Mouse (Mus musculus): ENCODE measurements around the gene Cyp26b1. TPM values are rescaled to one million over a fixed set of nuclear protein-coding genes. Genes with fewer than 3 reads are reported as not detected.

Gene Cyp26b1
- polyA plus RNA-seq, 1 experiment from 2014 or later, result 14.0 TPM

DNA sequence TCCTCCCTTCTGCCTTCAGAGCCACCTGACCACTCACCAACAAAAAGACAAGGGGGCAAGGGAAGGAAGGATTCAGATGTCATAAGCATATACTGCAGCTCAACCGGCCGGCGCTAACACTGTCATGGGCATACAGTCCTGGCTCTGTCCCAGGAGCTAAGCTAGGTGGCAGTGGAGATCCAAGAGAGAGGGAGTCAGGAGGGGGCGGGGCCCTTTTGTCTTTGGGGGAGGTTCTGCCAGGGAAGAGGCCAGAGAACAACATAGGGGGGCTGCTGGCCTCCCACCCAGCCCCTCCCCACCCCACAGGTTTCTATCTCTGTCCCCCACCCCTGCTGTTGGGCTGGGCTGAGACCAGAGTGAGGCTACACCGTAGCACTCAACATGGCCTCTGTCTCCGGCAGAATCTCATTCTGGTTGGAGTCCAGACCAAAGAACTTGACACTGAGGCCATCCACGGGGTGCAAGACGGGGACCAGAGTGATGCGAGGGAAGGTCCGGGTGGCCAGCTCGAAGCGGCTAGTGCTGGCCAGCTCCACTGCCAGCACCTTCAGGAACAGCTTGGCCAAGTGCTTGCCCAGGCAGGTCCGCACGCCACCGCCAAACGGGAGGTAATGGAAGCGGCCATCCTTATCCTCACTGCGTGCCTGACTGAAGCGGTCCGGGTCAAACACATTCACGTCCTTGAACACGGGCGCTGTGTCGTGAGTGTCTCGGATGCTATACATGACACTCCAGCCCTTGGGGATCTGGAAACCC, 19.6 kb downstream of the Cyp26b1 start:
- 31% methylated on average over 25 of the region's 25 CpGs for WGBS
- Histone ChIP-seq H3K9me3 (no peaks in the 10 kb centered on the region), H3K27me3 (replicated peaks) (peaks cover 3% of the 10 kb centered on the region; the same call in 1 of the 2 replicates), H3K36me3 (replicated peaks) (no peaks in the 10 kb centered on the region), H3K9ac (no peak overlapping the region), H3K4me2 (peak overlapping the region; percentile 36), H3K27ac (no peak overlapping the region), H3K4me1 (peaks cover 13% of the 10 kb centered on the region; the same call in 1 of the 2 replicates), H3K4me3 (peak overlapping the region; percentile 13)
- ATAC-seq (replicated peaks), result peak; percentile 75

DNA sequence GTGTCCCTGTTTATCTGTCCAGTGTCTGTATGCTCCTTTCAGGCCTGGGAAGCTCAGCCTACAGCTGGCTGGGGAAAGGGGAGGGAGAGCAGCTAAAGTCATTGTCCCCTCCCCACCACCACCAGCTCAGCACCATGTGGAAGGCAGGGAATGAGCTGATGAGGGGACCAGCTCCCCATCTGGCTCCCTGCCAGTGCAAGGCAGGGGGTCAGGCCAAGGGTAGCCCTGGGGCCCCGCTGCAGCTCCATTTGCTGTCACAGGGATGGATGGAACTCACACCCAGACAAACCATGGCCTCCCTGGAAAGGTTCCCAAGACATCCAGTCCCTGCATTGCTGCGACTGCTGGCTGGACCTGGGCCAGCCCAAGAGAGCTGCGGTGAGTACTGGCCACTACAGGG, 23.7 kb downstream of the Cyp26b1 start:
- Histone ChIP-seq H3K4me1 (peaks cover 13% of the 10 kb centered on the region; the same call in 1 of the 2 replicates), H3K4me3 (no peak overlapping the region), H3K36me3 (replicated peaks) (no peaks in the 10 kb centered on the region), H3K9ac (no peak overlapping the region), H3K27me3 (replicated peaks) (0 out of 2 replicates have a peak, but pooled peaks cover 3% of the 10 kb centered on the region), H3K4me2 (no peak overlapping the region), H3K27ac (no peak overlapping the region), H3K9me3 (no peaks in the 10 kb centered on the region)
- WGBS, result 39% methylated on average over 3 of the region's 3 CpGs
- ATAC-seq (replicated peaks), result no peak

DNA sequence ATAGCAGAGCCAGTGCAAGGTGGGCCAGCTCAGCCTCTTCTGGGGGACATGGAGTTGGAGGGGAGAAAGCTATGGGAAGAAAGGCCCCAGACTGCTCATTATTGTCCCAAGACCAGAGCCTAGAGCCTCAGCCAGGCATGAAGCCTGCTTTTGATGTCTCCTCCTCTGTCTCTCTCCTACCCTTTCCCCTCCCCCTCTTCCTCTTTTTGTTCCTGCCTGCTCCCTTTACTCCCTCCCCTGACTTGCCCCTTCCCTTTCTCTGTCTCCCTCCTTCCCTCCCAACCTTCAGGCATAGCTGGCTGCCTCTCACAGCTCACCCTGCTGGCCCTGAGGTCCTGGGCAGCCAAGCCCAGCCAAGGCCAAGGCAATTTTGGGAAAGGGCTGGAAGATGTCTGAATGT, 24.1 kb downstream of the Cyp26b1 start:
- Histone ChIP-seq H3K4me1 (peaks cover 13% of the 10 kb centered on the region; the same call in 1 of the 2 replicates), H3K27me3 (replicated peaks) (0 out of 2 replicates have a peak, but pooled peaks cover 3% of the 10 kb centered on the region), H3K4me2 (no peak overlapping the region), H3K4me3 (no peak overlapping the region), H3K9me3 (no peaks in the 10 kb centered on the region), H3K36me3 (replicated peaks) (no peaks in the 10 kb centered on the region), H3K9ac (no peak overlapping the region), H3K27ac (no peak overlapping the region)
- no peak for ATAC-seq (replicated peaks)

DNA sequence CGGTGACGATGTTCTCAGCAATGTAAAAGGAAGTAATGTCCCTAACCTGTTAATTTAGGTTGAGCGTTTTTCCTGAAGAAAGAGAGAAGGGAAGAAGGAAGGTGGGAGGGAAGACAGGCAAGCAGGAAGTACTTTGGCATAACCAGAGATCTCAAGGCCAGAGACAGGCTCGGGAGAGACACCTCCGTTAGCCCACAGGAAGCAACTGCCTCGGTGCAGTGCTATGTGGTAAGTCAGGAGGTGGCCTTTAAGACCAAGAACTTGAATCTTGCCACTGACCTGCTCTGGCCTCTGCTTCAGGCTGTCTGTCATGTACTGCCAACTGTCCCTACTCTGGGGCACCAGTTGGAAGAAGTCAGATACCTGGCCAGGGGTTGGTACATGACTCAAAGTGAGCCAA, 24.8 kb downstream of the Cyp26b1 start:
- Histone ChIP-seq H3K4me1 (peaks cover 11% of the 10 kb centered on the region; the same call in 1 of the 2 replicates), H3K9me3 (no peaks in the 10 kb centered on the region), H3K4me2 (no peak overlapping the region), H3K27me3 (replicated peaks) (0 out of 2 replicates have a peak, but pooled peaks cover 3% of the 10 kb centered on the region), H3K9ac (no peak overlapping the region), H3K4me3 (no peak overlapping the region), H3K36me3 (replicated peaks) (no peaks in the 10 kb centered on the region), H3K27ac (no peak overlapping the region)
- ATAC-seq (replicated peaks), result no peak
- 76% methylated on average over 6 of the region's 6 CpGs for WGBS

DNA sequence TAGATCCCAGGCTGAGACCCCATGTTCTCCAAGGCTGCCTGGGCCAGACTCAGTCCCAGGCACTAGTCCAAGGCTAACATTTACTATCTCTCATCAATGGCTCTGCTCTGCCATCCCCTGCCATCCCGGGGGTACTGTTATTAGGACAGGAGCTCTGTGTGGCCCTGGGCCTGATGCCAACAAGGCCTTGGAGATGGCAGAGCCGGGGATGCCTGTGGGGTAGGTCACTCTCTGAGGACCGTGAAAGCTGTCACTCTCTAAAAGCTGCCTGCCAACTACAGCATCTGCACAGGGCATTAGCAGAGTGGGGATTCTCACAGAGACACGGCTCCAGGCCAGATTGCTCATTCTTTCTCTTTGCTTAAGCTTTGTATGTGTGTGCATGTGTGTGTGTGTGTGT, 26.0 kb downstream of the Cyp26b1 start:
- Histone ChIP-seq H3K9ac (no peak overlapping the region), H3K27me3 (replicated peaks) (0 out of 2 replicates have a peak, but pooled peaks cover 3% of the 10 kb centered on the region), H3K36me3 (replicated peaks) (no peaks in the 10 kb centered on the region), H3K4me2 (no peak overlapping the region), H3K4me1 (peaks cover 9% of the 10 kb centered on the region; the same call in 1 of the 2 replicates), H3K4me3 (no peak overlapping the region), H3K9me3 (no peaks in the 10 kb centered on the region), H3K27ac (no peak overlapping the region)
- 52% methylated on average over 4 of the region's 4 CpGs for WGBS
- peak; percentile 46; the same call in 1 of the 2 replicates for ATAC-seq (replicated peaks)

DNA sequence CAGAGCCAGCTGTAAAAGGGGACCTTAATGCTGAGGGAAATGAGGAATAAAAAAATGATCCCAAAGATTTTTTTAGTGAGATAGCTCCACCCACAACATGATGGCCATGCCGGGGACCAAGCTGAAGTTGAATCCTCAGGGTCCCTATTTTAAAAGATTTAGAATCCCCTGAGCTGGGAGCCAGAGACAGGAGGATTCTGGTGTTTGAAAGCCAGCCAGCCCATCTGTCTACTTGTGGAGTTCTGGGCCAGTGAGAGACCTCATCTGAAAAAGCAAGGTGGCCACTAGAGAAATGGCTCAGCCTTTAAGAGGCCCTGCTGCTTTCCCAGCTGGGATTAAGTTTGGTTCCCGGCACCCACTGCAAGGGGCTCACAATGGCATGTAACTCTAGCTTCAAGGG, 26.9 kb downstream of the Cyp26b1 start:
- ATAC-seq (replicated peaks), result no peak
- Histone ChIP-seq H3K4me2 (no peak overlapping the region), H3K36me3 (replicated peaks) (no peaks in the 10 kb centered on the region), H3K27ac (no peak overlapping the region), H3K9ac (no peak overlapping the region), H3K9me3 (no peaks in the 10 kb centered on the region), H3K27me3 (replicated peaks) (no peaks in the 10 kb centered on the region), H3K4me3 (no peak overlapping the region), H3K4me1 (peaks cover 9% of the 10 kb centered on the region; the same call in 1 of the 2 replicates)
- 60% methylated on average over 2 of the region's 2 CpGs for WGBS

DNA sequence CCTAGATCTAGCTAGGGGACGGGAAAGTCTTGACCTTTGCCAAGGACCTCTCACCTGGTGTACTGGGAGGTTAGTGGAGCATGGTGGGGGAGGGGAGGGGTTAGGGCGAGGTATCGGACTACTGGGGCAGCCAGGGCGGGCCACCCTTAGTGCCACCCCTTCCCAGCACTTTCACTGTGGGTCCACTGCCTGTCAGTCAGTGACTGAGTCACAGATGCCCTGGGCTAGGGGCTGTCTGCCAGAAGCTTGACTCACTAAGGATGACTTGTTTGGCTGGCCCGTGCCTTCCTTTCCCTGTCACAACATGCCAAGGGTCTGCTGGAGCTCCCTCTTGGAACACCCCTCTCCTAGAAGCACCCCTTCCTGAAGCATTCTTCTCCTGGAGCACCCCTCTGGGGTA, 28.5 kb downstream of the Cyp26b1 start:
- H3K9me3 ChIP-seq, result no peaks in the 10 kb centered on the region
- H3K27me3 ChIP-seq (replicated peaks), result no peaks in the 10 kb centered on the region
- peaks cover 9% of the 10 kb centered on the region; the same call in 1 of the 2 replicates for H3K4me1 ChIP-seq
- no peak overlapping the region for H3K4me2 ChIP-seq
- H3K4me3 ChIP-seq, result no peak overlapping the region
- H3K9ac ChIP-seq, result no peak overlapping the region
- H3K27ac ChIP-seq, result no peak overlapping the region
- ATAC-seq (replicated peaks), result no peak
- WGBS, result 84% methylated on average over 5 of the region's 5 CpGs
- no peaks in the 10 kb centered on the region for H3K36me3 ChIP-seq (replicated peaks)

DNA sequence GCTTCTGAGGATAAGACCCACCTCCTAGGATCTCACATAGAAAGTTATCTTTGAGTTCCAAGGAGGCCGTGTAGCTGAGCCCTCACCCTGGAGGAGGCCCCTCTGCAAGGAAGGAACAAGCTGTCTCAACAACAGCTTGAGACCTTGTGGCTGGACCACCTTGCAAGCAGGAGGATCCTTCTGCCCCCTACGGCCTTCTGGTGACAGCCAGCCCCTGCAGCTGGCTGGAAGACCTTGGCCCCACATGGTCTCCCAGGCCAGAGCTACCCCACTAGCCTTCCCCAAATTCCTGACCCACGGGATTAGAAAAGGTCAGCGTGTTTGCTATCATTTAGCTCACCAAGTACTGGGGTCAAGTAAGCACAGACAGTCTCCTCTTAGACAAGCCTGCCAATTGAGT, 30.8 kb downstream of the Cyp26b1 start:
- no peak overlapping the region for H3K4me2 ChIP-seq
- WGBS, result 60% methylated on average over 4 of the region's 4 CpGs

DNA sequence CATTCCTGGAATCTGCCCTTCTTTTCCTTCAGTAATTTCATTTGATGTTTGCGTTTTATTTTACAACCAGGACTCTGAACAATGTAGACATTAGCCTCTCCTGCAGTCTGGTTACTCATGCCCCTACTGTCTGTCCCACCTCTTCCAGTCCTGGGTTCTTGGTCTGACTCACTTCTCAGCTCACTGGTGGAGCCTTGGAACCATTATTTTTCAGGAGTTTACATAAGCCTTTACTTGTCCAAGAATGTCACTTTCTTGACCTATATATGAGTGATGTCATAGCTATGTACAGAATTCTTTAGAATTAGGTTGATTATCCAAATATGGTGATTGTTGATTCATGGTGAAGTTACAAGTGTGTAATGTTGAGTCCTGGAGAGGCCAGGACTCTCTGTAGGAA, 32.5 kb downstream of the Cyp26b1 start:
- Histone ChIP-seq H3K4me2 (no peak overlapping the region), H3K27ac (no peak overlapping the region), H3K9ac (no peak overlapping the region), H3K27me3 (replicated peaks) (no peaks in the 10 kb centered on the region), H3K4me3 (no peak overlapping the region), H3K4me1 (no peaks in the 10 kb centered on the region), H3K36me3 (replicated peaks) (no peaks in the 10 kb centered on the region), H3K9me3 (no peaks in the 10 kb centered on the region)
- WGBS, result 95% methylated on average over 1 of the region's 1 CpGs
- ATAC-seq (replicated peaks), result no peak

More for the DNA sequence above, 30.8 kb downstream of the Cyp26b1 start:
- H3K4me1 ChIP-seq, result no peaks in the 10 kb centered on the region
- H3K36me3 ChIP-seq (replicated peaks), result no peaks in the 10 kb centered on the region
- H3K9me3 ChIP-seq, result no peaks in the 10 kb centered on the region
- ATAC-seq (replicated peaks), result no peak
- H3K4me3 ChIP-seq, result no peak overlapping the region
- no peaks in the 10 kb centered on the region for H3K27me3 ChIP-seq (replicated peaks)
- H3K27ac ChIP-seq, result no peak overlapping the region
- no peak overlapping the region for H3K9ac ChIP-seq

DNA sequence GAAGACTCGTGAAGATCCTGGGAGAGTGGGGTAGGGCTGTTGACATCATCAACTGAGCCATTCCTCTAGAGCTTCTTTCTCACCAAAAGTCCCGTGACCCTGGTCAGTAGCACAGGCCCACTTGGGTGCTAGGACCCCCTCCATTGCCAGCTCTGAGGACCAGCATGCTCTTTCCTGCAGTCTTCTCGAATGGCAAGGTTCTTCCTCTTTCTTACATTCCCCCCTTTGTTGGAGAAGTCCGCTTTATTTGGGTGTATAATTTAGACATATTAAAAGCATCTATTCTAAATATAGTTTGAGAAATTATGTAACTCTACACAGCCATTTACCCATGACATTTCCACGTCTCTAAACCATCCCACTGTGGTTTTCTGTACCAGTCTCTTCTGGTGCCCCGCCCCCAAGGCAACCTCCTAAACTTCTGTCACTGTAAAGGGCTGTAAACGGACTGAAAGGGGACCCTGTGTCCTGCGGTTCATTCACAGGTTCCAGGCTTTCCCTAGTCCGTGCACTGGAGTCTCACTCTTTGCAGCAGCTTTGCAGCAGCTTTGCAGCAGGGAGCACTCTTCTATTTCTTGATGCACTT, 43.8 kb downstream of the Cyp26b1 start:
- Histone ChIP-seq H3K4me2 (no peak overlapping the region), H3K9ac (no peak overlapping the region), H3K27me3 (replicated peaks) (no peaks in the 10 kb centered on the region), H3K36me3 (replicated peaks) (no peaks in the 10 kb centered on the region), H3K4me1 (no peaks in the 10 kb centered on the region), H3K27ac (no peak overlapping the region), H3K4me3 (no peak overlapping the region), H3K9me3 (no peaks in the 10 kb centered on the region)
- no peak for ATAC-seq (replicated peaks)
- 73% methylated on average over 9 of the region's 9 CpGs for WGBS

DNA sequence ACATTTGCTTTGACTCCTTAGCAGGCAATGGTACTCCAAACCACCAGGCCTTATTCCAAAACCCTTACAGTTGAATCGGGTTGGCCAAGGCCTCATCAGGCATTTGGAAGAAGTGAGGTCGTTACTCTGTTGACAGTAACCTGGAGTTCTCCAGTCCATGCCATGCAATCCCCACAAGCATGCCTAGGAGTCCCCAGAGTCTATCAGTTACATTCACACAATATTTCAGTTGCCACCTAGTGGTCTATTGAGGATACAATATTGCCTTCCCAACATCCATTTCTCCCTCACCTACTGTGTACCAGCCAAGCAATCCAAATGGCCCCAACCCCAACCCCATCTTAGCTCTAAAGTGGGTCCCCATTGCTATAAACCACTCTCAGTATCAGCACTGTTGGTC, 48.3 kb downstream of the Cyp26b1 start:
- H3K9ac ChIP-seq, result no peak overlapping the region
- H3K4me3 ChIP-seq, result no peak overlapping the region
- no peak for ATAC-seq (replicated peaks)
- no peaks in the 10 kb centered on the region for H3K4me1 ChIP-seq
- H3K27ac ChIP-seq, result no peak overlapping the region
- no peak overlapping the region for H3K4me2 ChIP-seq
- H3K27me3 ChIP-seq (replicated peaks), result no peaks in the 10 kb centered on the region
- H3K36me3 ChIP-seq (replicated peaks), result no peaks in the 10 kb centered on the region
- WGBS, result 83% methylated on average over 2 of the region's 2 CpGs
- H3K9me3 ChIP-seq, result no peaks in the 10 kb centered on the region

DNA sequence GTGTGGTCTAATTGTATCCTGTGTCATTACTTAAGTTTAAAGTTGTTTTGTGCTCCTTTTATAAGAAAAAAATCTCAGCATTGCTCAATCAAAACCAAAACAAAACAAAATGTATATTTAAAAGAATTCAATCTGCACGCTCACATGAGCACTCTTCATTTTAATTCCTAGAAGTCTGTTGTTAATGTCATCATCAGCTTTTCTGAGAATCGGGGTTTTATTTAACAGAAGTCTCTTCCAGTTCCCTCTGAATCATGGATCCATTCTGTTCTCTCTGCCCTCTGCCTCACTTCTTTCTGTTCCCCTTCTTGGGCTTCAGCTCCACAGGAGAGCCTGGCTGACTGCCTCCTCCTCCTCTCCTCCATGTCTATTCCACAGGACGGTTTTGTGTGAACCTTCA, 49.3 kb downstream of the Cyp26b1 start:
- Histone ChIP-seq H3K4me2 (no peak overlapping the region), H3K27me3 (replicated peaks) (no peaks in the 10 kb centered on the region), H3K9ac (no peak overlapping the region), H3K36me3 (replicated peaks) (no peaks in the 10 kb centered on the region), H3K4me3 (no peak overlapping the region), H3K27ac (no peak overlapping the region), H3K9me3 (no peaks in the 10 kb centered on the region), H3K4me1 (no peaks in the 10 kb centered on the region)
- no peak for ATAC-seq (replicated peaks)
- 88% methylated on average over 3 of the region's 3 CpGs for WGBS

DNA sequence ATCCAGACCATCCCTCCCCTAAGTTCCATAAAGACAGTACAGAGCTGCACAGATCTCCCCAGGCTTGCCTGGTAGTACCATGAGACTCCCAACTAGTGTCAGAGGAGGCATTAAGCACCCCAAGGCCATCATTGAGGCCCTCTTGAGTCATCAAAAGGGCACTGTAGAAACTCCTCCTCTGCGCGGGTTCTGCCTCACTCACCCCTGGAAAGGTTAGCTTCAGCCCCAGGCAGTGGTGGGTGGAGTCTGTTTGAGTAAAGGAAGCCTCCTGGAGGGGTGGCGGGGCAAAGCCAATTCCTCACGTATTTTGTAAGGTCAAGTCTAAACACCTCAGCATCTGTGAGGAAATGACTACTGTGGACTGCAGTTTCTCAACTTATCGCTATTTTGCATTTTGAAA, 50.2 kb downstream of the Cyp26b1 start:
- 47% methylated on average over 5 of the region's 5 CpGs for WGBS
- Histone ChIP-seq H3K4me1 (no peaks in the 10 kb centered on the region), H3K9ac (no peak overlapping the region), H3K4me3 (no peak overlapping the region), H3K27ac (no peak overlapping the region), H3K4me2 (no peak overlapping the region), H3K27me3 (replicated peaks) (no peaks in the 10 kb centered on the region), H3K9me3 (no peaks in the 10 kb centered on the region), H3K36me3 (replicated peaks) (no peaks in the 10 kb centered on the region)
- no peak for ATAC-seq (replicated peaks)

Measured in midbrain, embryonic 15.5 days (tissue).